Mouse (Mus musculus) cerebellum, adult 11 months (tissue): ENCODE data around the gene Kcnip2.

Experiments
- DNase-seq: peaks from one replicate; pipeline ENCODE4 v3.0.0; 2022

Gene Kcnip2

GRCm38 (mm10) chr19:45780350-45780915 lies 35.4 kb downstream of the Kcnip2 start:
- no peak for DNase-seq

GRCm38 (mm10) chr19:45775486-45775885 lies 40.4 kb downstream of the Kcnip2 start:
- no peak for DNase-seq

DNA sequence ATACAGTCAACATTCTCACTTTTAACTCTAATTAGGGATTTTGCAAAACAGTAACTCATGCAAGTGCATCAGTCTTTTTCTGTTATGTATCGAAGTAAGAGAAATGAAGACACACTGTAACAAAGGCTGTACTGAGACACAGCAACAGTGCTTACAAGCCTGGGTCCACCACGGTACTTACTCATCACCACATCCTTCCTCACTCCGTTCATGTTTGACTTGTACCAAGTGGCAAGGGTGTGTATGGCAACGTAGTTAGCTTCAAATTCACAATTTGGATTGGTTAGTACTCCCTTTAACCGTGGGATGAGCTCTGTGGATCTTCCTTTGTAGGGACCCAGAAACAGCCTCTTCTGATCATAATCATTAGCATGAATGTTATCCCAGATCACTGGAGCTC lies 44.4 kb downstream of the Kcnip2 start:
- DNase-seq = no peak

GRCm38 (mm10) chr19:45760810-45761209 lies 55.1 kb downstream of the Kcnip2 start:
- DNase-seq = no peak

- DNase-seq = no peak
These were observed 57.2 kb downstream of the Kcnip2 start for GRCm38 (mm10) chr19:45758671-45759070.

- DNase-seq = no peak
These were observed 62.3 kb downstream of the Kcnip2 start for GRCm38 (mm10) chr19:45753551-45753950.

GRCm38 (mm10) chr19:45751881-45752280 lies 64.0 kb downstream of the Kcnip2 start:
- DNase-seq = no peak

DNA sequence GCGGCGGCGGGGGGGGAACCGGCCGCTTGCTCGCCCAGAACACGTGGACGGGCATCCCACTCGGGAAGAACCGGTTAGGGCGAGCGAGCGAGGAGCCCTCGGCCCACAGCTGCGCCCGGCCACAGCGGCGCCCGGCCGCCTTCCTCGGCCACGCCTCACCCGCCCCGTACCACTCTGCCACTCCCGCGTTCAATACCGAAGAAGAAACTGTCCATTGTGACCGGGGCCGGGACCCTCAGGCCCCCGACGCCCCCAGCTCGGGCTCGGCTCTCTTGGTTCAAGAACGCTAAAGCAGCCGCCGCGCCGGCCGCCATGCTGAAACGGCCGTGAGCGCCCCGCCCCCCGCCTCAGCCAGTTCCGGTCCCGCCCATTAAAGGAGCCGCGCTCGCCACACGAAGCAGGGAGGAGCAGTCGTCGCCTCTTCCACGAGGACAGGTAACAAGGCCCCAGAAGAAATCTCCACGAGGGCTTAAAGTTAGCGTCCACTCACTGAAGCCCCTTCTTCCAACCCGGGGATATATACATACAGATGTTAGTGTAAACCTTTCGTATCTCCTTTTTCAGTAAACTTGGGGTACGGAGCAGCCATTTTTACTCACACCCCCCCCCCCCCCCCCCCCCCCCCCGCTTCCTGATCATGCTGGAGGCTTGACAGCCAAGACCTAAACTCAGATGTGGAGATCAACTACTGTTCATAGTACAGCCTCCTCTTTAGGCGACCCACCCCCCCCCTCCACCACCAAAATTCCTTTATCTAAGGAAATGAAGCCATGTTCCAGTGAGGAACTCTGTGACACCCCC lies 66.4 kb downstream of the Kcnip2 start, which contains the start of gene Npm3:
Npm3 (minus strand) TSS at position 349 of the 801 bp plus-strand sequence.
- DNase-seq = peak; percentile 52

- DNase-seq = no peak
These were observed 67.1 kb downstream of the Kcnip2 start for GRCm38 (mm10) chr19:45748691-45749242.

DNA sequence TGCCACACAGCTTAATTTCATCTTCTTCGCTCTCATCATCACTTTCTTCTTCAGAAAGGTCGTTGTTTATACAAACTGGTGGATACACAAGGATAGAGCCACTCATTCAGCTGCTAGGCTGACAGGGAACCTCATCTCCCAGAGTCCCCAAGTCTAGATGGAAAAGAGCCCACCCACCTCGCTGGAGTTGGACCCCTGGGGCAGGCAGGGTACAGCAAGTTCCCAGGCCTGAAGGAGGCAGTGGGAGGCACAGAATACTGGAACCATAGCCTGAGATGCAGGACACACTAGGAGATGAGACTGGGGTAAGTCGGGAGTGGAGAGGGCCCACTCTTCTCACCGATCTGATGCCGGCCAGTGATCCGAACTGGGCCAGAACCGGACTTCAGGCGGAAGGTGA lies 67.7 kb downstream of the Kcnip2 start:
- no peak for DNase-seq

DNA sequence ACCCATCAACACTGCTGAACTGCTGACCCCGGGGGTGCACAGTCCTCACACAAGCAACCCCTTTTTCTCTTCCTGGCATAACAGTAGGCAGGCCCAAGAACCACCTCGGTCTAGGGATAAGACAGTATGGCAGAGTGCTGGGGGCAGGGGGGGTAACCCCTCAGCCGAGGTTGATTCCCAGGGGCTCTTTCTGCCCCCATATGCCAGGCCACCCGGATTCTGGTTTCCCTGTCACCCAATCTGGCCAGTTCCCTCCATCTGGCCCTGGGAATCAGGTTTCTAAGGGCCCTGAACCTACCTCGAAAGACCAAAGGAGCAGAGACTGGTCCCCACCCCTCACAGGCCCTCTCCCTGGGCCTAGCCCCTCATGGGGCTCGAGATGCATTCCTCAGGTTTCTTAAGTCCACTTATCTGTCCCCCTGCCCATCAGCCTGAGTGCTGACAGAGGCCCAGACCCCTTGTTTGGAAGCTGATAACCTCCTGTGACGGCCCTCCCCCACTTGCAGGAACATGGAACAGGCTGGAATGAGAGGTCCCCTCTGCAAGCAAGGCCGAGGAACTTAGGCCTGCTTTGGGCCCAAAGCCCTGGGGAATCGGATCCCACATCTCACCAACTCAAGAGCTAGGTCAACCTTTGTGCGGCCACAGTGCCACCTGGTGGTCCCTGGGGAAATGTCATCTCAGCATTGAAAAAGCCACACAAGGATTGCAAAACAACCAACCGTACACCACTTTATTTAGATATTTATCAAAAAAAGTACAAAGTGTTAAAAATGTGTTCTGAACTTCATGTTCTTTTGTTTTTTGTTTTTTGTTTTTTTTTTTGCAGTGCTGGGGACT lies 68.6 kb downstream of the Kcnip2 start:
- peak; percentile 76 for DNase-seq

GRCm38 (mm10) chr19:45746153-45747020 lies 69.5 kb downstream of the Kcnip2 start:
- DNase-seq = peak; percentile 66

DNA sequence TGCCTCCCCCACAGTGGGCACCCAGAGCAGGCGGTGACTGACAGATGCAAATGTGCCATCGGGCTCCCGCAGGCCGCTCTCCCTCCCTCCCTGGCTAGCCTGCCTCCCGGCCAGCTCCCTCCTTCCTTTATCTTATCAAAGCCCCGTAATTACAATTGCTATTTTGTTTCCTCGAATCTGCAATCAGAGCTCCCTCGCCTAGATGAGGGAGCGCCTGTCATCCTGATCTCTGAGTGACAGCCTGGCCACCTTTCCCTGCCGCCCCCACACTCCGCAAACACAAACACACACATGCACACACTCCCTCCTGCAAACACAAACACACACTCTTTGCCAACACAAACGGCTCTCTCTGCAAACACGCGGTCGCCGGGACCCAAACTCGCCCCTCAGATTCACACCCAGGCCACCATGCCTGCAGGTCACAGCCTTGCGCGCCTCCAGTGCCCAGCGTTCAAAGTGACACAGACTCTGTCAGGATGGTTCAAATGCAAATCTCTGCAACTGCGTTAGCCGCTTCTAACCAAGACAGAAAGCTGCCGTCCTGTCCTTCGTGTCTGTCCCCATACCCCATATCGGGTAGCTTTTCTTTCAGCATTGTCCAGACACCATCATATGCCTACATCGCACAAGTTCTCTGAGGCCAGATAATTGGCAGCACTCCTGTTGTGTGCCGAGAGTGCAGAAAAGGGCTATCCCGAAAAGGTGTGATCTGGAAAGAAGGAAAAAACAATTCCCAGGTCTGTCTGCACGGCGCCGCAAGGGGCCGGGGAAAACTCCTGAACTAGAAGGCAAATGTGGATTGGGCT lies 70.3 kb downstream of the Kcnip2 start:
- no peak for DNase-seq

GRCm38 (mm10) chr19:45743619-45744018 lies 72.2 kb downstream of the Kcnip2 start:
- DNase-seq = no peak

- DNase-seq = no peak
These were observed 72.8 kb downstream of the Kcnip2 start for GRCm38 (mm10) chr19:45742984-45743575.

- no peak for DNase-seq
These were observed 73.5 kb downstream of the Kcnip2 start, which contains the start of gene Fgf8 for GRCm38 (mm10) chr19:45742218-45742983. Gene Fgf8 (minus strand): TSS chr19:45742915.
